Mouse (Mus musculus) intestine, embryonic 16.5 days (tissue): ENCODE results near the gene Dyrk1b. TPM values are rescaled to one million over a fixed set of nuclear protein-coding genes. Genes with fewer than 3 reads are reported as not detected.

Experiments used
- ATAC-seq: fragments of 200-750 bp; cut with Nextera tagmentation; 2 replicates; pipeline ENCODE4 v1.8.0; 2017; ENCODE audit warnings: moderate TSS enrichment, moderate library complexity
- H3K27ac ChIP-seq: fragments of 300-500 bp; sonication (generic); 2 replicates; pipeline ENCODE4 v1.5.1; 2014; ENCODE audit warnings: mild to moderate bottlenecking, low read length
- H3K27me3 ChIP-seq: fragments of 300-500 bp; sonication (generic); replicated peaks from 2 replicates; pipeline ENCODE4 v1.6.1; 2014; ENCODE audit warnings: low read length, control low read depth, mixed read lengths; ENCODE audit not compliant: control insufficient read depth, insufficient read depth
- H3K36me3 ChIP-seq: fragments of 300-500 bp; sonication (generic); 2 replicates; pipeline ENCODE4 v1.6.1; 2014; ENCODE audit warnings: low read length, control low read depth; ENCODE audit not compliant: control insufficient read depth, insufficient read depth
- H3K4me1 ChIP-seq: fragments of 300-500 bp; sonication (generic); 2 replicates; pipeline ENCODE4 v1.6.1; 2014; ENCODE audit warnings: low read length, control low read depth, mixed read lengths; ENCODE audit not compliant: control insufficient read depth, insufficient read depth
- H3K4me2 ChIP-seq: fragments of 300-500 bp; sonication (generic); 2 replicates; pipeline ENCODE4 v1.6.1; 2014; ENCODE audit warnings: low read depth, low read length, control low read depth
- H3K4me3 ChIP-seq: fragments of 300-500 bp; sonication (generic); 2 replicates; pipeline ENCODE4 v1.5.1; 2014; ENCODE audit warnings: mild to moderate bottlenecking, low read length
- H3K9ac ChIP-seq: fragments of 300-500 bp; sonication (generic); 2 replicates; pipeline ENCODE4 v1.6.1; 2014; ENCODE audit warnings: low read depth, low read length
- H3K9me3 ChIP-seq: fragments of 300-500 bp; sonication (generic); 2 replicates; pipeline ENCODE4 v1.6.1; 2016; ENCODE audit warnings: low read length, control low read depth; ENCODE audit not compliant: control insufficient read depth
- WGBS: fragments of 180-500 bp; shearing (Covaris S2); extraction: QIAGEN DNeasy Blood & Tissue Kit; methylation state at CpG from one replicate; pipeline ENCODE4 v1.1.7; 2014; 5-methylcytosine and 5-hydroxymethylcytosine counted together
- polyA plus RNA-seq: library from polyadenylated mRNA; unstranded; fragments of >200 nt; fragmentation: Nextera tagmentation; extraction: Ambion mirVana; gene quantifications from 2 replicates; pipeline ENCODE4 v1.2.1, GENCODE M21; 2015

Gene Dyrk1b
- polyA plus RNA-seq, 1 experiment from 2014 or later, result 5.0 TPM

GRCm38 (mm10) chr7:28165406-28165805 is 13.9 kb upstream of the Dyrk1b start:
- no peak overlapping the region for H3K4me3 ChIP-seq
- H3K4me2 ChIP-seq, result no peak overlapping the region
- no peak overlapping the region for H3K27ac ChIP-seq
- no peaks in the 10 kb centered on the region for H3K9me3 ChIP-seq
- H3K9ac ChIP-seq, result no peak overlapping the region
- no peak for ATAC-seq
- H3K36me3 ChIP-seq, result no peaks in the 10 kb centered on the region
- peaks cover 13% of the 10 kb centered on the region for H3K4me1 ChIP-seq
- WGBS, result 82% methylated on average over 6 of the region's 6 CpGs
- H3K27me3 ChIP-seq, result no peaks in the 10 kb centered on the region

DNA sequence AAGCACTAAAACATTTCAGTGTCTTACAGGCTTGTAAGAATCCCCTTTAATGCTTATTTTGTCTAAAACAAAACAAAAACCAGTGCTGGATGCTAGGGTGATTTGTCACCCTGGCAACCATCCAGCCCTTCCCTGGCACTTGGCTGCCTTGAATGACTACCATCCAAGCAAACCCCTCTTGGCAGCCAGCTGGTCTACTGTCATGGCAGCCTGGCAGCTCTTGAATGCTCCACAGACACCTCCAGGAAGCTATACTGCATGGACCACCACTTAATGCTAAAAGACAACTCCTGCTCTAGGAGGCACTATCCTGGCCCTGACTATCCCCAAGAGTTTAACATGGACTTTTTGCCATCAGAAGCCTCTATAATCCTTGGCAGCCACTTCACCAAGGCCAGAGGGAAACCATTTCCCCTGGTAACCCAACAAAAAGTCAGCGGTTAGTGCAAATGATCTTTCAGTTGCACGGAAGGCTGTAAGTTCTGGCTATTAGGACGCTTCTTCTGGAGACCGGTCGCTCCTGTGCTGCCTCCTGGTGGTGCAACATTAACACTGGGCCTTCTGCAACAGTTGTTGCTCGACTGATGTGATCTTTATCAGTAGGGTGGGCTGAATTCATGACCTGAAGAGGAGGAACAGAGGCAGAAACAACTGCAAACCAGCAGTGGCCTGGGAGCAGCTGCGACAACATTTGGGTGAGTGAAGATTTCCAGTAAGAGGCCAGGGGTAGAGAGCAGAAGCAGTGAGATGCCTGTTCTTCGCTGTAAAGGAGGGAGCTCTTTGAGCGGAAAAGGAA is 10.8 kb upstream of the Dyrk1b start:
- Histone ChIP-seq H3K4me1 (peaks cover 28% of the 10 kb centered on the region), H3K36me3 (no peaks in the 10 kb centered on the region), H3K4me3 (peak overlapping the region; percentile 86), H3K27me3 (no peaks in the 10 kb centered on the region), H3K4me2 (peak overlapping the region; percentile 79), H3K9ac (peak overlapping the region; percentile 85), H3K27ac (peak overlapping the region; percentile 81), H3K9me3 (no peaks in the 10 kb centered on the region)
- ATAC-seq, result peak; percentile 45
- WGBS, result 8% methylated on average over 9 of the region's 9 CpGs

DNA sequence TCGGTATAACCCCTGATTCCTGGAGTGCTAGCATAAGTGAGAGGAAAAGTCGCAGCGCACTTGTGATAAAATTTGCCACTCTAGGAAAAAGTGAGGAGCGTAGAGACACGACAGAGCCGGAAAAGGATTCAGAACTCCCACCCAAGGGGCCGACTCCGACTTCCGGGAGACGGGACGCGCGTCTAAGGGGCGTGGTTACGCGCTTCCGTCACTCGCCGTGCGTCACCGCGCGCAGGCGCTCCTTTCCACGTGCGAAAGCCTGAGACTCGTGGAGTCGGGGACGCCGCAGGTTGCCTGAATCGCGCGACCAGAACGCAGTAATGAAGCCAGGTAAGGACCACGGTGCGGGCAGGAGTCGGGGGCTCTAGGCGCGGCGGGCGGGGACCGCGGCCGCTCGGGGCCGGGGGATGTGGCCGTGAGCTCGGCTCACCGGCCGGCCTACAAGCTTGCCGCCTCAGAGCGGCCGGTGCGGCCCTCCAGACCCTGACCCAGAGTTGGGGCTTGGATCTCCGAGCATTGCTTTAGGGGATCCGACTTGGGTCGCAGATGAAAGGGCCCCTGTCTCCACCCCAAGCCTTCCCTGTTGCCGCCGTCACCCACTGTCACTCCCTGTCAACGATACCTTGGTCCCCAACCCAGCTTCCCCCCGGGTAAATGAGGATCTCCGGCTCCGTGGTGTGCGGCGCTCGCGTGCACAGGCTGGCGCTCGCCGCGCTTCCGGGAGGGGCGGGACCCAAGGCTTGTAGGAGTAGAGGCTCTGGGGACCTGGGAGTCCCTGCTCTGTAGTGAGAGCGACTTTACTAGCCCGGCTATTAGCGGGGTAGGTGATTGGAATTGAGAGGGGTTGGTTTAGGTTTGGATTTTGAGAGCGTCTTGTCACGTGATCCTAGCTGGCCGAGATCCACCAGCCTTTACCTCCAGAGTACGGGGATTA is 9.5 kb upstream of the Dyrk1b start, which contains the start of gene Fbl:
Fbl (plus strand) TSS at position 222 of the 934 bp plus-strand sequence.
- peak; percentile 91 for ATAC-seq
- Histone ChIP-seq H3K4me3 (peak within 1 kb of the TSS; percentile 86), H3K9ac (peak within 1 kb of the TSS; percentile 85), H3K27ac (peak within 1 kb of the TSS; percentile 92), H3K36me3 (no peaks in the 10 kb centered on the region), H3K27me3 (no peaks in the 10 kb centered on the region), H3K4me1 (peaks cover 28% of the 10 kb centered on the region), H3K4me2 (peak within 1 kb of the TSS; percentile 79), H3K9me3 (no peaks in the 10 kb centered on the region)
- under 1% methylated on average over 80 of the region's 80 CpGs for WGBS

GRCm38 (mm10) chr7:28175358-28175757 is 3.9 kb upstream of the Dyrk1b start:
- ATAC-seq, result no peak
- Histone ChIP-seq H3K4me2 (no peak overlapping the region), H3K9me3 (no peaks in the 10 kb centered on the region), H3K4me3 (no peak overlapping the region), H3K4me1 (peaks cover 16% of the 10 kb centered on the region), H3K36me3 (peaks cover 6% of the 10 kb centered on the region; the same call in 1 of the 2 replicates), H3K27ac (no peak overlapping the region), H3K27me3 (no peaks in the 10 kb centered on the region), H3K9ac (no peak overlapping the region)
- WGBS, result 87% methylated on average over 4 of the region's 4 CpGs

- no peaks in the 10 kb centered on the region for H3K4me1 ChIP-seq
- H3K9ac ChIP-seq, result peak overlapping the region; percentile 75
- peak overlapping the region; percentile 98 for H3K4me3 ChIP-seq
- WGBS, result under 1% methylated on average over 41 of the region's 56 CpGs
- H3K9me3 ChIP-seq, result no peaks in the 10 kb centered on the region
- no peaks in the 10 kb centered on the region for H3K27me3 ChIP-seq
- H3K27ac ChIP-seq, result peak overlapping the region; percentile 82
- H3K36me3 ChIP-seq, result peaks cover 27% of the 10 kb centered on the region
- peak overlapping the region; percentile 85 for H3K4me2 ChIP-seq
- ATAC-seq, result peak; percentile 97
Measured at GRCm38 (mm10) chr7:28179741-28180377, 590 bp downstream of the Dyrk1b start.

DNA sequence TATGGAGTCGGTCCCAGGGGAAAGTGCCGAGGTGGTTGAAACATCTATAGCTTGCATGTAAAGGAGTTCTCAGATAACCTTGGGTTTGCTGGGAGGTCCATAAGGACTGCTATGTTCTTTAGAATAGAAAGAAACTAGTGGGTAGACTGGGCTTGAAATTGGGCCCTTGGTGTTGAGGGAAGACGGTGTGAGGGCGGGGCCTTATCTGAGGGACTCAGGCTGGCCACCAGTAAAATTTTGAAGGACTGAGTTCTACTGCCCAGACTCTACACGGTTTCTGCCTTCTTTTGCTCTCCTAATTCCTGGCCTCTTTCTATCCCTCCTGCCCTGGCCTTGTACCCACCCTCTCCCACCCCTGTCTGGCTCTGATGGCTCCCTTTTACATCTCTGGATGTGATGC is 1.6 kb downstream of the Dyrk1b start:
- no peak overlapping the region for H3K27ac ChIP-seq

GRCm38 (mm10) chr7:28181376-28181775 is 2.1 kb downstream of the Dyrk1b start:
- WGBS, result 98% methylated on average over 12 of the region's 12 CpGs
- H3K9me3 ChIP-seq, result no peaks in the 10 kb centered on the region
- peaks cover 29% of the 10 kb centered on the region for H3K36me3 ChIP-seq
- no peaks in the 10 kb centered on the region for H3K27me3 ChIP-seq
- H3K27ac ChIP-seq, result no peak overlapping the region
- H3K4me3 ChIP-seq, result no peak overlapping the region
- H3K4me2 ChIP-seq, result no peak overlapping the region
- no peak for ATAC-seq
- no peaks in the 10 kb centered on the region for H3K4me1 ChIP-seq
- no peak overlapping the region for H3K9ac ChIP-seq

More for the DNA sequence above, 1.6 kb downstream of the Dyrk1b start:
- Histone ChIP-seq H3K27me3 (no peaks in the 10 kb centered on the region), H3K36me3 (peaks cover 25% of the 10 kb centered on the region), H3K9me3 (no peaks in the 10 kb centered on the region), H3K4me3 (no peak overlapping the region), H3K9ac (peak overlapping the region; percentile 75; the same call in 1 of the 2 replicates), H3K4me1 (no peaks in the 10 kb centered on the region), H3K4me2 (peak overlapping the region; percentile 85; the same call in 1 of the 2 replicates)
- ATAC-seq, result no peak
- WGBS, result 77% methylated on average over 5 of the region's 5 CpGs

GRCm38 (mm10) chr7:28182320-28182719 is 3.1 kb downstream of the Dyrk1b start:
- H3K27me3 ChIP-seq, result no peaks in the 10 kb centered on the region
- H3K36me3 ChIP-seq, result peaks cover 38% of the 10 kb centered on the region
- H3K4me1 ChIP-seq, result no peaks in the 10 kb centered on the region
- WGBS, result 97% methylated on average over 22 of the region's 22 CpGs
- no peak overlapping the region for H3K27ac ChIP-seq
- no peak overlapping the region for H3K4me3 ChIP-seq
- ATAC-seq, result no peak
- no peak overlapping the region for H3K9ac ChIP-seq
- H3K4me2 ChIP-seq, result no peak overlapping the region
- no peaks in the 10 kb centered on the region for H3K9me3 ChIP-seq

DNA sequence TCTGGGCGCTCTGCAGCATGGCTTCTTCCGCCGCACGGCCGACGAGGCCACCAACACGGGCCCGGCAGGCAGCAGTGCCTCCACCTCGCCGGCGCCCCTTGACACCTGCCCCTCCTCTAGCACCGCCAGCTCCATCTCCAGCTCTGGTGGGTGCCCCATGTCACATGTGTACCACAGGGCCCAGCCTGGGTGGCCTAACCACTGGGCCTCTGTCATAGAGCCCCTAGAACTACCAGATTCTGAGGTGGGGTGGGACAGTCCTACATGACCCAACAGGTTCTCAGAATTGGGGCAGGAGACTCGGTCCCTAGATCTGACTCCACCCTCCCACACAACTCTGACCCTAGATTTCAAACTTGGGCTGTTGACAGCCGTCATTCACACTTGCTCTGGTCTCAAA is 6.6 kb downstream of the Dyrk1b start:
- no peak overlapping the region for H3K4me2 ChIP-seq
- 88% methylated on average over 14 of the region's 14 CpGs for WGBS
- H3K4me3 ChIP-seq, result no peak overlapping the region
- H3K4me1 ChIP-seq, result no peaks in the 10 kb centered on the region
- ATAC-seq, result no peak
- H3K27ac ChIP-seq, result no peak overlapping the region
- peaks cover 38% of the 10 kb centered on the region for H3K36me3 ChIP-seq
- H3K27me3 ChIP-seq, result no peaks in the 10 kb centered on the region
- H3K9me3 ChIP-seq, result no peaks in the 10 kb centered on the region
- H3K9ac ChIP-seq, result no peak overlapping the region
